Mouse (Mus musculus): Measurements from ENCODE around the gene Gpr65. TPM values are rescaled to one million over a fixed set of nuclear protein-coding genes. Genes with fewer than 3 reads are reported as not detected.

Gpr65 gene
- total and polyA plus RNA-seq, 3 experiments: not detected

GRCm38 (mm10) chr12:98280996-98281395, 12.6 kb downstream of the Gpr65 start:
- no peak overlapping the region for H3K27ac ChIP-seq (ENCODE audit: control insufficient read depth, low read depth, low read length)
- no peaks in the 10 kb centered on the region for H3K79me2 ChIP-seq (ENCODE audit: control insufficient read depth, insufficient read depth, low read length, poor library complexity)
- TF ChIP-seq ELF1 (IDR thresholded peaks at IDR 0.05; ENCODE audit: low read depth, low read length): no peak
- no peak for TF ChIP-seq HCFC1 (IDR thresholded peaks at IDR 0.05; ENCODE audit: low read depth, low read length)
- TF ChIP-seq MXI1 (IDR thresholded peaks at IDR 0.05; ENCODE audit: low read depth, low read length): no peak
- no peak for TF ChIP-seq POLR2AphosphoS2 (IDR thresholded peaks at IDR 0.05; ENCODE audit: low read length)
- TF ChIP-seq MEF2A (IDR thresholded peaks at IDR 0.05; ENCODE audit: extremely low read depth, insufficient replicate concordance, low read depth, low read length, poor library complexity, severe bottlenecking): no peak
- no peak for TF ChIP-seq MAFK (IDR thresholded peaks at IDR 0.05; ENCODE audit: borderline replicate concordance, low read depth, low read length)
- no peak for TF ChIP-seq CTCF (IDR thresholded peaks at IDR 0.05 in 2 of 3, conservative IDR thresholded peaks at IDR 0.05 in 1 of 3; ENCODE audit: control insufficient read depth in 1 of 3, insufficient read depth in 1 of 3, low read depth in 2 of 3, low read length in 3 of 3, poor library complexity in 1 of 3, severe bottlenecking in 1 of 3)
- TF ChIP-seq MYC (IDR thresholded peaks at IDR 0.05; ENCODE audit: low read depth, low read length): no peak
- TF ChIP-seq GATA1 (IDR thresholded peaks at IDR 0.05; ENCODE audit: low read depth, low read length): no peak
- TF ChIP-seq GABPA (IDR thresholded peaks at IDR 0.05; ENCODE audit: low read depth, low read length): no peak
- no peak overlapping the region for H3K9ac ChIP-seq (ENCODE audit: control insufficient read depth, low read depth, low read length, poor library complexity, severe bottlenecking)
- no peaks in the 10 kb centered on the region for H3K9me3 ChIP-seq (replicated peaks; ENCODE audit: insufficient read depth, low read length)
- no peaks in the 10 kb centered on the region for H3K27me3 ChIP-seq (ENCODE audit: control insufficient read depth in 1 of 2, insufficient read depth in 2 of 2, low read length in 2 of 2)
- H3K36me3 ChIP-seq (ENCODE audit: control insufficient read depth in 1 of 2, insufficient read depth in 2 of 2, low read length in 2 of 2): no peaks in the 10 kb centered on the region
- no peak overlapping the region for H3K4me3 ChIP-seq (ENCODE audit: control insufficient read depth in 1 of 2, insufficient read depth in 1 of 2, low read depth in 2 of 2, low read length in 2 of 2)
- DNase-seq (ENCODE audit: low read depth, low spot score): no peak
- no peaks in the 10 kb centered on the region for H3K4me1 ChIP-seq (ENCODE audit: control insufficient read depth in 1 of 2, insufficient read depth in 2 of 2, low read length in 2 of 2)

DNA sequence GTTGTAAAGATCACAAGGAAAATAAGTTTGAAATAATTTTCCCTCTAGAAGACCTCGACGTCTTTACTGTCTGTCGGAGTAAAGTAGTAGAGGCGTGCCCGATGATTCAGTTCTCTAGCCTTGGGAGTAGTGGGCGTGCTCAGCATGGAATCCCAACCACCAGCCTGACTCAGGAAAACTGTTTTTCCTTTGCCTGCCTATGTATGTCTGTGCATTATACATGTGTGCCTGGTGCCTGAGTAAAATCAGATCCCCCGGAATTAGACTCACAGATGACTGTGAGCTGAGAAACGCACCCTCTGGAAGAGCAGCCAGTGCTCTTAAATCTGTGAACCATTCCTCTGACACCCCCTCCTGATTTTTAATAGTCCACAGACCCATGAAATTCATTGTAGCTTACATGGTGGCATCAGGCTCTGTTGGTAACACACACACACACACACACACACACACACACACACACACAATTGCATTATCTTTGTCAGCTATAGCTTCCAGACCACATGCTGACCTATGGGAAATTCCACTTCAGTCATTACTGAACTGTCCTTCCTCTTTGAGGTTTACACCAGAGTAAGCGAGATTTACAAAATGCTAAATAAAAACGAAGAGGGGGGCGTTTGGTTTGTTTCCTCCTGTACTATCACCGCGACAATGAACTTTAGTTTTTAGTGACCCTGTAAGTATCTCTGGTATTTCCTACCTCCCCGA, 14.5 kb downstream of the Gpr65 start:
- Histone ChIP-seq H3K27ac (ENCODE audit: control insufficient read depth, low read depth, low read length) (no peak overlapping the region), H3K27me3 (ENCODE audit: control insufficient read depth in 1 of 2, insufficient read depth in 2 of 2, low read length in 2 of 2) (no peaks in the 10 kb centered on the region), H3K4me3 (ENCODE audit: control insufficient read depth in 1 of 2, insufficient read depth in 1 of 2, low read depth in 2 of 2, low read length in 2 of 2) (no peak overlapping the region), H3K36me3 (ENCODE audit: control insufficient read depth in 1 of 2, insufficient read depth in 2 of 2, low read length in 2 of 2) (no peaks in the 10 kb centered on the region), H3K9ac (ENCODE audit: control insufficient read depth, low read depth, low read length, poor library complexity, severe bottlenecking) (no peak overlapping the region), H3K79me2 (ENCODE audit: control insufficient read depth, insufficient read depth, low read length, poor library complexity) (no peaks in the 10 kb centered on the region), H3K4me1 (ENCODE audit: control insufficient read depth in 1 of 2, insufficient read depth in 2 of 2, low read length in 2 of 2) (no peaks in the 10 kb centered on the region), H3K9me3 (replicated peaks; ENCODE audit: insufficient read depth, low read length) (no peaks in the 10 kb centered on the region)
- no peak for DNase-seq (ENCODE audit: low read depth, low spot score)
- TF ChIP-seq TBP (IDR thresholded peaks at IDR 0.05; ENCODE audit: low read depth, low read length) (no peak), USF2 (IDR thresholded peaks at IDR 0.05; ENCODE audit: borderline replicate concordance in 1 of 2, insufficient read depth in 1 of 2, low read depth in 1 of 2, low read length in 2 of 2) (no peak), TAL1 (IDR thresholded peaks at IDR 0.05; ENCODE audit: low read length) (no peak), POLR2AphosphoS5 (IDR thresholded peaks at IDR 0.05; ENCODE audit: borderline replicate concordance, low read depth, low read length) (no peak), SIN3A (IDR thresholded peaks at IDR 0.05; ENCODE audit: low read length) (no peak), MEF2A (IDR thresholded peaks at IDR 0.05; ENCODE audit: extremely low read depth, insufficient replicate concordance, low read depth, low read length, poor library complexity, severe bottlenecking) (no peak), UBTF (IDR thresholded peaks at IDR 0.05; ENCODE audit: borderline replicate concordance, insufficient read depth, low read depth, low read length) (no peak), NRF1 (IDR thresholded peaks at IDR 0.05; ENCODE audit: insufficient read depth, low read depth, low read length, poor library complexity, severe bottlenecking) (no peak)
